Mouse (Mus musculus) intestine, postnatal 0 days (tissue): Measurements from ENCODE around the gene Mettl15. TPM values are rescaled to one million over a fixed set of nuclear protein-coding genes. Genes with fewer than 3 reads are reported as not detected.
A peak's percentile ranks its signal among the peaks of the same experiment; 100 is the strongest.

Experiments
- ATAC-seq: fragments of 200-750 bp; cut with Nextera tagmentation; 2 replicates; pipeline ENCODE4 v1.8.0; 2017; ENCODE audit warnings: mild to moderate bottlenecking, moderate TSS enrichment, moderate library complexity
- H3K27ac ChIP-seq: fragments of 300-500 bp; sonication (generic); 2 replicates; pipeline ENCODE4 v1.5.1; 2014; ENCODE audit warnings: mild to moderate bottlenecking, low read depth, low read length, moderate library complexity
- H3K27me3 ChIP-seq: fragments of 300-500 bp; sonication (generic); replicated peaks from 2 replicates; pipeline ENCODE4 v1.6.1; 2014; ENCODE audit warnings: low read length, mixed read lengths; ENCODE audit not compliant: control insufficient read depth, insufficient read depth
- H3K36me3 ChIP-seq: fragments of 300-500 bp; sonication (generic); 2 replicates; pipeline ENCODE4 v1.6.1; 2014; ENCODE audit warnings: mild to moderate bottlenecking, moderate library complexity; ENCODE audit not compliant: control insufficient read depth, insufficient read depth
- H3K4me1 ChIP-seq: fragments of 300-500 bp; sonication (generic); replicated peaks from 2 replicates; pipeline ENCODE4 v1.6.1; 2014; ENCODE audit warnings: antibody characterized with exemption, low read length, mixed read lengths; ENCODE audit not compliant: control insufficient read depth, insufficient read depth
- H3K4me2 ChIP-seq: fragments of 300-500 bp; sonication (generic); replicated peaks from 2 replicates; pipeline ENCODE4 v1.6.1; 2014; ENCODE audit warnings: low read depth, mild to moderate bottlenecking, moderate library complexity
- H3K4me3 ChIP-seq: fragments of 300-500 bp; sonication (generic); 2 replicates; pipeline ENCODE4 v1.5.1; 2014; ENCODE audit warnings: low read depth, low read length
- H3K9ac ChIP-seq: fragments of 300-500 bp; sonication (generic); 2 replicates; pipeline ENCODE4 v1.6.1; 2014; ENCODE audit warnings: mild to moderate bottlenecking, low read depth, low read length
- H3K9me3 ChIP-seq: fragments of 300-500 bp; sonication (generic); 2 replicates; pipeline ENCODE4 v1.6.1; 2016; ENCODE audit warnings: mixed run types; ENCODE audit not compliant: control insufficient read depth
- CTCF ChIP-seq: sonication (generic); IDR thresholded peaks from 2 replicates; pipeline ENCODE4 v1.5.1; 2016; ENCODE audit warnings: low read depth, mild to moderate bottlenecking, control low read depth, antibody characterized with exemption, moderate library complexity
- WGBS: fragments of 180-500 bp; shearing (Covaris S2); extraction: QIAGEN DNeasy Blood & Tissue Kit; methylation state at CpG from one replicate; pipeline ENCODE4 v1.1.7; 2014; 5-methylcytosine and 5-hydroxymethylcytosine counted together
- polyA plus RNA-seq: library from polyadenylated mRNA; unstranded; fragments of >200 nt; fragmentation: Nextera tagmentation; extraction: Ambion mirVana; gene quantifications from 2 replicates; pipeline ENCODE4 v1.2.1, GENCODE M21; 2015

Gene Mettl15
- polyA plus RNA-seq, 1 experiment from 2014 or later = 5.0 TPM

GRCm38 (mm10) chr2:109289327-109289726 lies 8.8 kb upstream of the Mettl15 start:
- no peaks in the 10 kb centered on the region for H3K4me1 ChIP-seq
- H3K9ac ChIP-seq = no peak overlapping the region
- TF ChIP-seq CTCF = no peak
- no peak overlapping the region for H3K27ac ChIP-seq
- no peaks in the 10 kb centered on the region for H3K27me3 ChIP-seq
- no peaks in the 10 kb centered on the region for H3K9me3 ChIP-seq
- peaks cover 6% of the 10 kb centered on the region; the same call in 1 of the 2 replicates for H3K36me3 ChIP-seq
- H3K4me3 ChIP-seq = no peak overlapping the region
- 95% methylated on average over 6 of the region's 6 CpGs for WGBS
- no peak for ATAC-seq
- no peak overlapping the region for H3K4me2 ChIP-seq

- TF ChIP-seq CTCF = no peak
- Histone ChIP-seq H3K27ac (no peak overlapping the region), H3K4me1 (no peaks in the 10 kb centered on the region), H3K9ac (no peak overlapping the region), H3K4me3 (no peak overlapping the region), H3K36me3 (no peaks in the 10 kb centered on the region), H3K9me3 (no peaks in the 10 kb centered on the region), H3K4me2 (no peak overlapping the region), H3K27me3 (no peaks in the 10 kb centered on the region)
- 91% methylated on average over 3 of the region's 3 CpGs for WGBS
- ATAC-seq = no peak
Measured at GRCm38 (mm10) chr2:109284121-109284520, 3.6 kb upstream of the Mettl15 start.

- whole genome bisulfite sequencing = 0% methylated on average over 1 of the region's 1 CpGs
- 0 out of 2 replicates have a peak overlapping the region, but pooled peaks have one; percentile 83 for H3K27ac ChIP-seq
- no peaks in the 10 kb centered on the region for H3K4me1 ChIP-seq
- no peaks in the 10 kb centered on the region for H3K9me3 ChIP-seq
- H3K36me3 ChIP-seq = no peaks in the 10 kb centered on the region
- no peak for ATAC-seq
- no peak for TF ChIP-seq CTCF
- H3K4me2 ChIP-seq = peak overlapping the region; percentile 80
- peak overlapping the region; percentile 61 for H3K9ac ChIP-seq
- no peaks in the 10 kb centered on the region for H3K27me3 ChIP-seq
- H3K4me3 ChIP-seq = peak overlapping the region; percentile 91
Measured at GRCm38 (mm10) chr2:109281341-109281690, 768 bp upstream of the Mettl15 start.

- no peaks in the 10 kb centered on the region for H3K4me1 ChIP-seq
- H3K9me3 ChIP-seq = no peaks in the 10 kb centered on the region
- WGBS = 5% methylated on average over 4 of the region's 4 CpGs
- H3K4me3 ChIP-seq = peak overlapping the region; percentile 91
- no peak for TF ChIP-seq CTCF
- H3K36me3 ChIP-seq = no peaks in the 10 kb centered on the region
- ATAC-seq = no peak; the same call in 1 of the 2 replicates
- no peak overlapping the region for H3K27ac ChIP-seq
- H3K27me3 ChIP-seq = no peaks in the 10 kb centered on the region
- 0 out of 2 replicates have a peak overlapping the region, but pooled peaks have one; percentile 35 for H3K9ac ChIP-seq
- peak overlapping the region; percentile 80 for H3K4me2 ChIP-seq
Measured at GRCm38 (mm10) chr2:109280272-109280599, 312 bp downstream of the Mettl15 start.

GRCm38 (mm10) chr2:109278036-109278435 lies 2.5 kb downstream of the Mettl15 start:
- peak overlapping the region; percentile 22 for H3K9ac ChIP-seq
- TF ChIP-seq CTCF = no peak
- no peak for ATAC-seq
- no peak overlapping the region for H3K27ac ChIP-seq
- under 1% methylated on average over 16 of the region's 16 CpGs for WGBS
- H3K4me2 ChIP-seq = peak overlapping the region; percentile 65
- no peaks in the 10 kb centered on the region for H3K9me3 ChIP-seq
- H3K27me3 ChIP-seq = no peaks in the 10 kb centered on the region
- peak overlapping the region; percentile 51 for H3K4me3 ChIP-seq
- H3K4me1 ChIP-seq = no peaks in the 10 kb centered on the region
- no peaks in the 10 kb centered on the region for H3K36me3 ChIP-seq

GRCm38 (mm10) chr2:109277593-109277992 lies 3.0 kb downstream of the Mettl15 start:
- TF ChIP-seq CTCF = no peak
- Histone ChIP-seq H3K27ac (no peak overlapping the region), H3K27me3 (no peaks in the 10 kb centered on the region), H3K4me1 (no peaks in the 10 kb centered on the region), H3K36me3 (no peaks in the 10 kb centered on the region), H3K9ac (peak overlapping the region; percentile 22), H3K4me2 (peak overlapping the region; percentile 65), H3K9me3 (no peaks in the 10 kb centered on the region), H3K4me3 (peak overlapping the region; percentile 51)
- ATAC-seq = no peak
- 4% methylated on average over 7 of the region's 7 CpGs for WGBS

GRCm38 (mm10) chr2:109273098-109273497 lies 7.5 kb downstream of the Mettl15 start:
- no peak for TF ChIP-seq CTCF
- Histone ChIP-seq H3K27ac (no peak overlapping the region), H3K9me3 (no peaks in the 10 kb centered on the region), H3K27me3 (no peaks in the 10 kb centered on the region), H3K9ac (no peak overlapping the region), H3K4me2 (no peak overlapping the region), H3K4me1 (no peaks in the 10 kb centered on the region), H3K4me3 (no peak overlapping the region), H3K36me3 (no peaks in the 10 kb centered on the region)
- ATAC-seq = no peak
- WGBS = 82% methylated on average over 1 of the region's 1 CpGs
